Mouse (Mus musculus) CH12.LX (cell line): ENCODE measurements around the gene Cpa1. TPM values are rescaled to one million over a fixed set of nuclear protein-coding genes. Genes with fewer than 3 reads are reported as not detected.

Experiments
- DNase-seq: peaks from one replicate; pipeline ENCODE4 v3.0.0-alpha.2; 2013; ENCODE audit errors: extremely low read depth
- H3K27ac ChIP-seq: 2 replicates; pipeline ENCODE4 v1.5.1; 2012; ENCODE audit warnings: low read depth, mild to moderate bottlenecking, control low read depth, moderate library complexity; ENCODE audit not compliant: insufficient read depth
- H3K27me3 ChIP-seq: replicated peaks from 2 replicates; pipeline ENCODE3; 2012; ENCODE audit warnings: inconsistent platforms
- H3K36me3 ChIP-seq, 2 experiments: replicated peaks in 1 of 2; 2 replicates each; pipeline versions ENCODE3 to v1.6.1; 2012; ENCODE audit warnings: inconsistent platforms in 1 of 2, low read length in 1 of 2, mild to moderate bottlenecking in 1 of 2, mixed read lengths in 1 of 2, moderate library complexity in 1 of 2; ENCODE audit not compliant: control insufficient read depth in 1 of 2, insufficient read depth in 1 of 2
- H3K4me1 ChIP-seq, 2 experiments: 2 replicates each; pipeline ENCODE4 v1.6.1; 2012; ENCODE audit warnings: inconsistent platforms in 1 of 2, moderate library complexity in 1 of 2; ENCODE audit not compliant: insufficient read depth in 2 of 2, control insufficient read depth in 1 of 2
- H3K4me2 ChIP-seq: 2 replicates; pipeline ENCODE4 v1.6.1; 2012; ENCODE audit warnings: low read depth, mild to moderate bottlenecking, control low read depth; ENCODE audit not compliant: poor library complexity, insufficient read depth, severe bottlenecking
- H3K4me3 ChIP-seq, 3 experiments: fragments of 150-350 bp in 1 of 3; sonication (generic) in 1 of 3; replicated peaks in 1 of 3; 2 replicates each; pipeline versions ENCODE3 to v1.5.1; 2011 to 2012; ENCODE audit warnings: low read depth in 2 of 3, low read length in 2 of 3, mild to moderate bottlenecking in 2 of 3, moderate library complexity in 2 of 3, control low read depth in 1 of 3, improper control_type of control experiment in 1 of 3, inconsistent platforms in 1 of 3, mixed read lengths in 1 of 3; ENCODE audit not compliant: poor library complexity in 1 of 3
- H3K79me2 ChIP-seq: replicated peaks from 2 replicates; pipeline ENCODE4 v1.6.1; 2012; ENCODE audit warnings: mild to moderate bottlenecking, moderate library complexity; ENCODE audit not compliant: control insufficient read depth, poor library complexity, insufficient read depth, severe bottlenecking; ENCODE audit errors: extremely low read depth
- H3K9ac ChIP-seq: 2 replicates; pipeline ENCODE4 v1.6.1; 2012; ENCODE audit warnings: low read depth, mild to moderate bottlenecking, control low read depth, moderate library complexity; ENCODE audit not compliant: insufficient read depth
- H3K9me3 ChIP-seq: replicated peaks from 2 replicates; pipeline ENCODE3; 2012; ENCODE audit warnings: low read length, inconsistent platforms, mixed read lengths
- BHLHE40 ChIP-seq: IDR thresholded peaks from 2 replicates; pipeline ENCODE4 v1.6.1; 2011; ENCODE audit warnings: mild to moderate bottlenecking, low read depth, low read length, improper control_type of control experiment
- CHD1 ChIP-seq: IDR thresholded peaks from 2 replicates; pipeline ENCODE4 v1.6.1; 2012; ENCODE audit warnings: low read depth, low read length, improper control_type of control experiment, inconsistent platforms
- CHD2 ChIP-seq: IDR thresholded peaks from 2 replicates; pipeline ENCODE4 v1.6.1; 2011; ENCODE audit warnings: low read length, improper control_type of control experiment
- CTCF ChIP-seq, 2 experiments: IDR thresholded peaks in 1 of 2; conservative IDR thresholded peaks in 1 of 2; 2 replicates each; pipeline ENCODE4 v1.5.1; 2011 to 2012; ENCODE audit warnings: low read depth in 2 of 2, low read length in 2 of 2, improper control_type of control experiment in 1 of 2, inconsistent platforms in 1 of 2, mild to moderate bottlenecking in 1 of 2, moderate library complexity in 1 of 2
- ELF1 ChIP-seq: IDR thresholded peaks from 2 replicates; pipeline ENCODE4 v1.6.1; 2014; ENCODE audit warnings: low read depth, mild to moderate bottlenecking, inconsistent platforms, low read length, improper control_type of control experiment
- GABPA ChIP-seq: IDR thresholded peaks from 2 replicates; pipeline ENCODE4 v1.6.1; 2012; ENCODE audit warnings: low read depth, low read length, improper control_type of control experiment, inconsistent platforms; ENCODE audit not compliant: insufficient replicate concordance
- JUN ChIP-seq: IDR thresholded peaks from 2 replicates; pipeline ENCODE4 v1.6.1; 2011; ENCODE audit warnings: low read depth, mild to moderate bottlenecking, low read length, improper control_type of control experiment, moderate library complexity; ENCODE audit not compliant: insufficient read depth
- MAFK ChIP-seq: IDR thresholded peaks from 2 replicates; pipeline ENCODE4 v1.6.1; 2011; ENCODE audit warnings: low read length, improper control_type of control experiment; ENCODE audit not compliant: insufficient replicate concordance
- MEF2A ChIP-seq: IDR thresholded peaks from 2 replicates; pipeline ENCODE4 v1.6.1; 2014; ENCODE audit warnings: low read depth, mild to moderate bottlenecking, inconsistent platforms, low read length, improper control_type of control experiment, borderline replicate concordance
- MXI1 ChIP-seq: IDR thresholded peaks from 2 replicates; pipeline ENCODE4 v1.6.1; 2011; ENCODE audit warnings: mild to moderate bottlenecking, low read depth, low read length, improper control_type of control experiment
- POLR2AphosphoS2 ChIP-seq: IDR thresholded peaks from 2 replicates; pipeline ENCODE4 v1.6.1; 2011; ENCODE audit warnings: low read depth, low read length, improper control_type of control experiment
- TBP ChIP-seq: conservative IDR thresholded peaks from 2 replicates; pipeline ENCODE4 v1.6.1; 2011; ENCODE audit warnings: low read depth, low read length, improper control_type of control experiment
- dilution Hi-C: fragments of 300-500 bp; cut with MboI; formaldehyde crosslinking; loops from 2 replicates; pipeline ENCODE4 v1.14.3; 2020; ENCODE audit warnings: low sequenced_read_pairs; ENCODE audit not compliant: extremely low pct_unique_long_range_greater_than_20kb, extremely low pct_ligation_motif_present
- in situ Hi-C: fragments of 300-500 bp; cut with MboI; formaldehyde crosslinking; loops from 3 replicates; pipeline ENCODE4 v1.14.3; 2019; ENCODE audit warnings: low sequenced_read_pairs, low pct_ligation_motif_present, low pct_unique_long_range_greater_than_20kb, mixed read lengths
- polyA plus RNA-seq: library from polyadenylated mRNA; unstranded; fragments of >175 nt; gene quantifications from 2 replicates; pipeline ENCODE4 v1.2.1, GENCODE M21; 2012; ENCODE audit warnings: low read depth; ENCODE audit not compliant: insufficient read length
- total RNA-seq, 2 experiments: library from RNA; depleted of rRNA; stranded (reverse); fragments of 300-350 nt in 1 of 2; fragments of >200 nt in 1 of 2; gene quantifications; 2 replicates each; pipeline ENCODE4 v1.2.3; 2012 to 2014

Gene Cpa1
- total and polyA plus RNA-seq, 3 experiments, result not detected

DNA sequence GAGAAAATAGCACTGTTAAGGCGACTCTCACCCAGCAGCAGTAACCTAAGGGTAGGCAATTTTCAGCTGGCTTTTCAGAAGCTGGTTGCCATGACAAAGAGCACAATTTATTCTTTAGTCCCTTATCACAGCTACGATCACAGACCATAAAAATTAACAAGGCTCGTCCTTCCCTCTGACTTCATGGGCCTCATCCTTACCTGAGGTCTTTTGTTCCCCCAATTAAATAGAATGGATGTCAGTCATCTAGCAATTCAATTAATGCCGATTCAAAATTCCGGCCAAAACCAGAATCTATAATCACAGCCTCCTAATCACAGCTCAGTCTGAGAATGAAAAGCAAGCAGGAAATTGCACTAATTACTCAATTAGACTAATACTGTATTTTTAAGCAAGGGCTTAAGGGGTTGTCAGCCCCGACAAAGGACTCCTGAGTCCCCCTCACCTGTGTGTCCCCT is 15.4 kb downstream of the Cpa1 start:
- no peak overlapping the region for H3K9ac ChIP-seq
- H3K9me3 ChIP-seq, result no peaks in the 10 kb centered on the region
- in situ Hi-C loops (no loop called here), dilution Hi-C loops (no loop called here)
- TF ChIP-seq CTCF (conservative IDR thresholded peaks at IDR 0.05 in 1 of 2, IDR thresholded peaks at IDR 0.05 in 1 of 2; ENCODE audit: low read depth in 2 of 2, low read length in 2 of 2), result no peak
- no peak for TF ChIP-seq BHLHE40
- no peak overlapping the region for H3K27ac ChIP-seq
- H3K4me1 ChIP-seq, result no peaks in the 10 kb centered on the region
- H3K4me3 ChIP-seq, result no peak overlapping the region
- H3K4me2 ChIP-seq, result no peak overlapping the region
- peaks cover 0 to 25% of the 10 kb centered on the region in 2 experiments for H3K36me3 ChIP-seq
- no peaks in the 10 kb centered on the region for H3K79me2 ChIP-seq
- no peaks in the 10 kb centered on the region for H3K27me3 ChIP-seq
- no peak for DNase-seq

DNA sequence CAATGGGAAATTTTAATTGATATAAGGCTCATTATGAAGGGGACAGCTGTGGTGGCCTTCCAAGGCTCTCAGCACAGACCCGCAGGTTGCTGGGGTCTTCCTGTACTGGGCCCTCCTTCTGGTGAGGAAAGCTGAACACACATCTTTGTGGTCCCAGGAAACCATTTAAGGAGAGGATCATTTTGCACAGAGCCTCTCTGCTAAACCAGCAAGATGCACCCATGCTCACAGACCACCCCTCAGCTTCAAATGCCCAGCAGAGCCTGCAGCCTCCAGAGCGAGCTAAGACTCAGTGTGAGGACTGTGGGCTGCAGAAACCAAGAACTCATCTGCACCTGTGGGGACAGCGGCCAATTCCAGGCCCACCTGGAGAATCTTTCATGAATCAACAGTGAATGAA is 15.9 kb downstream of the Cpa1 start:
- no peak overlapping the region for H3K4me3 ChIP-seq
- H3K27ac ChIP-seq, result no peak overlapping the region
- no peak overlapping the region for H3K9ac ChIP-seq
- H3K9me3 ChIP-seq, result no peaks in the 10 kb centered on the region
- H3K4me2 ChIP-seq, result no peak overlapping the region
- no peak for TF ChIP-seq CHD2
- no peak for TF ChIP-seq CHD1
- TF ChIP-seq MAFK, result no peak
- no peak for TF ChIP-seq MXI1
- no peak for TF ChIP-seq MEF2A
- no peak for TF ChIP-seq TBP
- TF ChIP-seq JUN, result no peak
- TF ChIP-seq POLR2AphosphoS2, result no peak
- no peak for TF ChIP-seq ELF1
- no peak for TF ChIP-seq GABPA
- no peak for TF ChIP-seq CTCF (conservative IDR thresholded peaks at IDR 0.05 in 1 of 2, IDR thresholded peaks at IDR 0.05 in 1 of 2; ENCODE audit: low read depth in 2 of 2, low read length in 2 of 2)
- DNase-seq, result no peak
- in situ Hi-C loops (no loop called here), dilution Hi-C loops (no loop called here)
- H3K79me2 ChIP-seq, result no peaks in the 10 kb centered on the region
- H3K36me3 ChIP-seq, result peaks cover 0 to 25% of the 10 kb centered on the region in 2 experiments
- H3K27me3 ChIP-seq, result no peaks in the 10 kb centered on the region
- H3K4me1 ChIP-seq, result no peaks in the 10 kb centered on the region

DNA sequence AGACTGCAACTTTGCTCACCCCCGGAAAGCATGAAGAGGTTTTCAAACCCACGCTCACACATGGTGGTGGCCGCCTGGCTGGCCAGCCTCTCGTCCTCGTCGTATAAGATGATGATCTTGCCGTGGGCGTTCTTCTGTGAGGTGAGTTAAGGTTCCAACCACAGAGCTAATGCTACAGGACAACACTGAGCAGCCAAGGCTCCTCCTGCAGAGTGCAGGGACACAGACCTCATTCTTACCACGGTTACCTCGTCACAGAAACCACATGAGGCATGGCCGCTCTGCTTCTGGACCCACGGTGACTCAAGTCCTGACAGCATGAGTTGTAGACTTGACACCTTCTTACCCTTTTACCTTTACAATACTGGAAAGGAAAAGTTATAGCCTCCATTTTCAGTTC is 18.3 kb downstream of the Cpa1 start:
- Histone ChIP-seq H3K36me3 (peaks cover 0 to 30% of the 10 kb centered on the region in 2 experiments), H3K4me1 (peaks cover 0 to 14% of the 10 kb centered on the region in 2 experiments; a peak in 1 of 4 replicates), H3K27ac (no peak overlapping the region), H3K4me3 (no peak overlapping the region), H3K4me2 (no peak overlapping the region), H3K9me3 (no peaks in the 10 kb centered on the region), H3K9ac (no peak overlapping the region), H3K27me3 (no peaks in the 10 kb centered on the region), H3K79me2 (no peaks in the 10 kb centered on the region)
- no peak for TF ChIP-seq JUN
- dilution Hi-C loops (no loop called here), in situ Hi-C loops (no loop called here)
- DNase-seq, result no peak
